Mouse (Mus musculus) ES-E14 (cell line): ENCODE results near the gene Gucy2d.

ENCODE experiments used
- HCFC1 ChIP-seq: IDR thresholded peaks from 2 replicates; pipeline ENCODE4 v1.6.1; 2012; ENCODE audit warnings: low read length, inconsistent platforms, borderline replicate concordance; ENCODE audit not compliant: insufficient read depth
- ZNF384 ChIP-seq: IDR thresholded peaks from 2 replicates; pipeline ENCODE4 v1.6.1; 2012; ENCODE audit warnings: low read depth, low read length, inconsistent platforms

GRCm38 (mm10) chr7:98407615-98408014 is 32.6 kb upstream of the Gucy2d start:
- TF ChIP-seq HCFC1 (no peak), ZNF384 (no peak)
